Mouse (Mus musculus): ENCODE results near the gene Fam222a. TPM values are rescaled to one million over a fixed set of nuclear protein-coding genes. Genes with fewer than 3 reads are reported as not detected.
A peak's percentile ranks its signal among the peaks of the same experiment; 100 is the strongest.

Fam222a gene
- polyA plus RNA-seq, 1 experiment, result 5.3 TPM

- Histone ChIP-seq H3K27me3 (ENCODE audit: control insufficient read depth, insufficient read depth, low read length) (no peaks in the 10 kb centered on the region; the same call in 1 of the 2 replicates), H3K4me1 (ENCODE audit: control insufficient read depth, insufficient read depth, insufficient read length, low read length) (peaks cover 23% of the 10 kb centered on the region), H3K4me3 (ENCODE audit: low read depth, low read length) (peak overlapping the region; percentile 22), H3K36me3 (ENCODE audit: control insufficient read depth, insufficient read depth, low read length) (no peaks in the 10 kb centered on the region), H3K27ac (ENCODE audit: insufficient read depth, low read depth, low read length) (peak overlapping the region; percentile 35; the same call in 1 of the 2 replicates)
- WGBS, result 67% methylated on average over 15 of the region's 15 CpGs
- no peak for TF ChIP-seq CTCF (IDR thresholded peaks at IDR 0.05; ENCODE audit: extremely low read depth, insufficient read length, insufficient replicate concordance, low read depth, low read length)
- no peak for TF ChIP-seq POLR2A (IDR thresholded peaks at IDR 0.05; ENCODE audit: low read depth, low read length)
Observed at GRCm38 (mm10) chr5:114594741-114595241, 27.0 kb downstream of the Fam222a start.

- H3K4me3 ChIP-seq (ENCODE audit: low read depth, low read length), result no peak overlapping the region
- peaks cover 6% of the 10 kb centered on the region for H3K4me1 ChIP-seq (ENCODE audit: control insufficient read depth, insufficient read depth, insufficient read length, low read length)
- TF ChIP-seq CTCF (IDR thresholded peaks at IDR 0.05; ENCODE audit: extremely low read depth, insufficient read length, insufficient replicate concordance, low read depth, low read length) (no peak), POLR2A (IDR thresholded peaks at IDR 0.05; ENCODE audit: low read depth, low read length) (no peak)
- WGBS, result 36% methylated on average over 10 of the region's 10 CpGs
- no peak overlapping the region for H3K27ac ChIP-seq (ENCODE audit: insufficient read depth, low read depth, low read length)
- no peaks in the 10 kb centered on the region; the same call in 1 of the 2 replicates for H3K27me3 ChIP-seq (ENCODE audit: control insufficient read depth, insufficient read depth, low read length)
- H3K36me3 ChIP-seq (ENCODE audit: control insufficient read depth, insufficient read depth, low read length), result no peaks in the 10 kb centered on the region
Observed at GRCm38 (mm10) chr5:114596604-114597003, 28.8 kb downstream of the Fam222a start.

- TF ChIP-seq POLR2A (IDR thresholded peaks at IDR 0.05; ENCODE audit: low read depth, low read length), result no peak
- TF ChIP-seq CTCF (IDR thresholded peaks at IDR 0.05; ENCODE audit: extremely low read depth, insufficient read length, insufficient replicate concordance, low read depth, low read length), result no peak
- H3K27ac ChIP-seq (ENCODE audit: insufficient read depth, low read depth, low read length), result no peak overlapping the region
- no peaks in the 10 kb centered on the region for H3K36me3 ChIP-seq (ENCODE audit: control insufficient read depth, insufficient read depth, low read length)
- no peak overlapping the region for H3K4me3 ChIP-seq (ENCODE audit: low read depth, low read length)
- H3K27me3 ChIP-seq (ENCODE audit: control insufficient read depth, insufficient read depth, low read length), result no peaks in the 10 kb centered on the region; the same call in 1 of the 2 replicates
- H3K4me1 ChIP-seq (ENCODE audit: control insufficient read depth, insufficient read depth, insufficient read length, low read length), result peaks cover 5% of the 10 kb centered on the region
- WGBS, result 40% methylated on average over 8 of the region's 8 CpGs
Observed at GRCm38 (mm10) chr5:114597222-114597621, 29.4 kb downstream of the Fam222a start.

GRCm38 (mm10) chr5:114597652-114598051 lies 29.8 kb downstream of the Fam222a start:
- H3K27me3 ChIP-seq (ENCODE audit: control insufficient read depth, insufficient read depth, low read length), result no peaks in the 10 kb centered on the region; the same call in 1 of the 2 replicates
- H3K27ac ChIP-seq (ENCODE audit: insufficient read depth, low read depth, low read length), result no peak overlapping the region
- no peak overlapping the region for H3K4me3 ChIP-seq (ENCODE audit: low read depth, low read length)
- 53% methylated on average over 6 of the region's 6 CpGs for WGBS
- H3K4me1 ChIP-seq (ENCODE audit: control insufficient read depth, insufficient read depth, insufficient read length, low read length), result peaks cover 5% of the 10 kb centered on the region
- no peak for TF ChIP-seq POLR2A (IDR thresholded peaks at IDR 0.05; ENCODE audit: low read depth, low read length)
- TF ChIP-seq CTCF (IDR thresholded peaks at IDR 0.05; ENCODE audit: extremely low read depth, insufficient read length, insufficient replicate concordance, low read depth, low read length), result no peak
- H3K36me3 ChIP-seq (ENCODE audit: control insufficient read depth, insufficient read depth, low read length), result no peaks in the 10 kb centered on the region

DNA sequence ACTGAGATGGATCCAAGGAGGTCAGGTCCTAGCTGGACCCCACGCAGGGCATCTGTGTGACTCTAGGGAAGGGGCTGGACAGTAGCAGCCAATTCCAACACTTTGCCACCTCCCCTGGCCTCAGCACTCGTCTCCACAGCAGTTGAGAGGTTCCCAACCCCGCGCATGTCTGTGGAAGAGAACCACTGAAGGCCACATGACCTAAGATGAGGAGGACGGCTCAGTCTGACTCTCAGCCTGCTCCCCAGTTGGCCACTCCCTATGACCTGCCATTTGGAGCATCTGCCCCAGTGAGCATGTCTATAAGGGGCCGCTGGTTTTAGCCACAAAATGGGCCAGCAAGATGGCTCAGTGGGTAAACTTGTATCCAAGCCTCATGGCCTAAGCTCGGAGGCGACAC lies 34.2 kb downstream of the Fam222a start:
- 82% methylated on average over 8 of the region's 8 CpGs for WGBS
- Histone ChIP-seq H3K36me3 (ENCODE audit: control insufficient read depth, insufficient read depth, low read length) (no peaks in the 10 kb centered on the region), H3K27ac (ENCODE audit: insufficient read depth, low read depth, low read length) (no peak overlapping the region), H3K4me1 (ENCODE audit: control insufficient read depth, insufficient read depth, insufficient read length, low read length) (no peaks in the 10 kb centered on the region; the same call in 1 of the 2 replicates), H3K27me3 (ENCODE audit: control insufficient read depth, insufficient read depth, low read length) (no peaks in the 10 kb centered on the region), H3K4me3 (ENCODE audit: low read depth, low read length) (no peak overlapping the region)
- no peak for TF ChIP-seq POLR2A (IDR thresholded peaks at IDR 0.05; ENCODE audit: low read depth, low read length)
- no peak for TF ChIP-seq CTCF (IDR thresholded peaks at IDR 0.05; ENCODE audit: extremely low read depth, insufficient read length, insufficient replicate concordance, low read depth, low read length)

DNA sequence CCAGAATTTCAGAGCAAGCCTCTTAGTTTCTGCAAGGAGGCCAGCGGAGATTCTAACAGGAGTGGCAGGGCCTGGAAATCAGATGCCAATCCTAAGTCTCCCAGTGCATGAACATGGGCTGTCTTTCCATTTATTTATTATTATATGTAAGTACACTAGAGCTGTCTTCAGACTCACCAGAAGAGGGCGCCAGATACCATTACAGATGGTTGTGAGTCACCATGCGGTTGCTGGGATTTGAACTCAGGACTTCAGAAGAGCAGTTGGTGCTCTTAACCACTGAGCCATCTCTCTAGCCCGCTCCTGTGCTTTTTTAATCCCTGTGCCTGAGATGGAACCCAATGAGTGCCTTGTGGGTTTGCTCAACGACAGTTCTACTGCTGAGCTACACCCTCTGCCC lies 36.2 kb downstream of the Fam222a start:
- H3K27me3 ChIP-seq (ENCODE audit: control insufficient read depth, insufficient read depth, low read length), result no peaks in the 10 kb centered on the region
- peak; percentile 42; the same call in 1 of the 2 replicates for TF ChIP-seq CTCF (IDR thresholded peaks at IDR 0.05; ENCODE audit: extremely low read depth, insufficient read length, insufficient replicate concordance, low read depth, low read length)
- TF ChIP-seq POLR2A (IDR thresholded peaks at IDR 0.05; ENCODE audit: low read depth, low read length), result no peak
- H3K27ac ChIP-seq (ENCODE audit: insufficient read depth, low read depth, low read length), result no peak overlapping the region
- 78% methylated on average over 5 of the region's 5 CpGs for WGBS
- H3K4me3 ChIP-seq (ENCODE audit: low read depth, low read length), result no peak overlapping the region
- H3K36me3 ChIP-seq (ENCODE audit: control insufficient read depth, insufficient read depth, low read length), result no peaks in the 10 kb centered on the region
- H3K4me1 ChIP-seq (ENCODE audit: control insufficient read depth, insufficient read depth, insufficient read length, low read length), result peaks cover 2% of the 10 kb centered on the region; the same call in 1 of the 2 replicates

- no peak overlapping the region for H3K4me3 ChIP-seq (ENCODE audit: low read depth, low read length)
- peak; percentile 22; the same call in 1 of the 2 replicates for TF ChIP-seq CTCF (IDR thresholded peaks at IDR 0.05; ENCODE audit: extremely low read depth, insufficient read length, insufficient replicate concordance, low read depth, low read length)
- TF ChIP-seq POLR2A (IDR thresholded peaks at IDR 0.05; ENCODE audit: low read depth, low read length), result no peak
- no peaks in the 10 kb centered on the region for H3K27me3 ChIP-seq (ENCODE audit: control insufficient read depth, insufficient read depth, low read length)
- no peak overlapping the region for H3K27ac ChIP-seq (ENCODE audit: insufficient read depth, low read depth, low read length)
- H3K4me1 ChIP-seq (ENCODE audit: control insufficient read depth, insufficient read depth, insufficient read length, low read length), result peaks cover 2% of the 10 kb centered on the region; the same call in 1 of the 2 replicates
- no peaks in the 10 kb centered on the region for H3K36me3 ChIP-seq (ENCODE audit: control insufficient read depth, insufficient read depth, low read length)
- WGBS, result 60% methylated on average over 11 of the region's 11 CpGs
Observed at GRCm38 (mm10) chr5:114604781-114605290, 37.0 kb downstream of the Fam222a start.

Measured in small intestine, adult 2 months (tissue).